Mouse (Mus musculus) layer of hippocampus, postnatal 10 days (tissue): ENCODE results near the gene Gm28035. TPM values are rescaled to one million over a fixed set of nuclear protein-coding genes. Genes with fewer than 3 reads are reported as not detected.

Experiments used
- DNase-seq, 2 experiments: peaks; one replicate each; pipeline ENCODE4 v3.0.0; 2021; ENCODE audit warnings: low spot score in 2 of 2
- long read RNA-seq: library from polyadenylated mRNA; stranded (forward); transcript quantifications from one replicate; pipeline ENCODE4 v2.0.0, GENCODE M21; 2023
- total RNA-seq, 2 experiments: library from RNA; stranded (reverse); gene quantifications; 2 replicates each; pipeline ENCODE4 v1.2.3; 2021

Gene Gm28035
- 1 to 10 TPM; 5.8 to 7.2 TPM for total RNA-seq
- long read RNA-seq, partial matches to known transcripts, result 0 of 4 reads
- long read RNA-seq, other reads (novel, unspliced or antisense), result 4 of 4 reads

DNA sequence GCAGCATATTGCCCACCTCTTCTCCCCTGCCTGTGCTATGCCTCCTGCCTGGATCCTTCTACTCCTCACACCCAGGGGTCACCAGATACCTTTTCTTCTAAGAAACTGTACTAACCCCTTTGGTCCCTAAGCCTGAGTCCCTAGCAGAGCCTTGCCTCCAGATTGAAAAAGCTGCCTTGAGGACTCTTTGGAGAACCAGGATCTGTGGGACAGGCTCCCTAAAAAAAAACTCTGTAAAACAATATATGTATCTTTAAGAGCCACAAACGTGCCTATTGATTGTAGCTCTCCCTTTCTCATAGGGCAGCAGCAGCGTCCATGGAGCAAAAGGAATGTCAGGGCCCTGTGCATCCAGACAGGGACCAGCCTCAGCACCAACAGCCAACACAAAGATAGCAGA lies at the start of gene Gm28035:
Gene Gm28035, plus strand, starts transcription at position 301 of the 400 bp plus-strand sequence.
- DNase-seq, result no peak

- no peak for DNase-seq
Measured at GRCm38 (mm10) chr2:30191790-30192580, 48.4 kb upstream of the Gm28035 start.

DNA sequence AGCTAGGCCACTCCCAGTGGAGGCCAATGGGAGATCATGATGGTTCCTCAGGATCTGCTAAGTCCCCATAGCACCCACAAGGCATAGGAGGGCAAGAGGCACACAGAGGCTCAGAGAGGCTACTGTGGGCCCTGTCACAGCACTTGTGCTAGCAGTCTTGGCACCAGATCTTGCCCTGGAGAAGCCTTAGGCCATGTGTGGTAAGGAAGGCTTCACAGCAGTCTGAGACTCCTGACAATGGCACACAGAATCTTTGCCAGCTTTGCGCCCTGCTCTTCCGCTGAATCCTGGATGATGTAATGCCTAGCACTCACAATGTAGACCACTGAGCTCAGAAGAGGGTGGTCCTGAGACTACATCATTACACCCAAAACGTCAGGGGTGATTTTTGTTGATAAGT lies 45.7 kb upstream of the Gm28035 start:
- no peak for DNase-seq

- no peak for DNase-seq
Measured at GRCm38 (mm10) chr2:30198021-30198420, 42.3 kb upstream of the Gm28035 start.

GRCm38 (mm10) chr2:30199984-30200383 lies 40.4 kb upstream of the Gm28035 start:
- no peak for DNase-seq

GRCm38 (mm10) chr2:30200388-30200925 lies 39.9 kb upstream of the Gm28035 start:
- DNase-seq, result no peak

- peak in 1 of 2 experiments; percentile 31 for DNase-seq
Measured at GRCm38 (mm10) chr2:30203439-30203838, 36.9 kb upstream of the Gm28035 start.

- DNase-seq, result no peak
Measured at GRCm38 (mm10) chr2:30205255-30205628, 35.1 kb upstream of the Gm28035 start.

GRCm38 (mm10) chr2:30205629-30206357 lies 34.6 kb upstream of the Gm28035 start, which contains the start of gene Kyat1:
Gene Kyat1, minus strand, starts transcription at chr2:30205847.
- DNase-seq, result peak; percentile 89 to 90

GRCm38 (mm10) chr2:30207401-30207800 lies 33.0 kb upstream of the Gm28035 start:
- DNase-seq, result no peak

DNA sequence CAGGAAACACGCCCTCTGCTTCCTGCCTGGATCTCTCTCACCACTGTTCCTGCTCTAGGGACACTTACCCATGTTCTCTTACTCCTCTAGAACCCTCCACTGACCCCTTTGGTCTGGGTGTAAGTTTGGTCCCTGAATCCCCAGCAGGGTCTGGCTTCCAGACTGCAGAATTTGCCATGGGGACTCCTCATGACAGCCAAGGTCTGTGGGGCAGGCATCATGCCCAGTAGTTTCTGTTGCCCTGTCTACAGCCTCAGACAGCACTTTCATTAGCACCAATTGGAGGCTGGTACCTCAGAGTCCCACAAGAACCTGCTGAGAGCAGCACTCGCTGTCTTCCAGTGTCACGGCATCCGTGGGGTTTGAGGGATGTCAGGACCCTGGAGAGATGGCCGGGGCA lies 32.5 kb upstream of the Gm28035 start:
- DNase-seq, result no peak

- DNase-seq, result no peak
Measured at GRCm38 (mm10) chr2:30211408-30212168, 28.8 kb upstream of the Gm28035 start.

DNA sequence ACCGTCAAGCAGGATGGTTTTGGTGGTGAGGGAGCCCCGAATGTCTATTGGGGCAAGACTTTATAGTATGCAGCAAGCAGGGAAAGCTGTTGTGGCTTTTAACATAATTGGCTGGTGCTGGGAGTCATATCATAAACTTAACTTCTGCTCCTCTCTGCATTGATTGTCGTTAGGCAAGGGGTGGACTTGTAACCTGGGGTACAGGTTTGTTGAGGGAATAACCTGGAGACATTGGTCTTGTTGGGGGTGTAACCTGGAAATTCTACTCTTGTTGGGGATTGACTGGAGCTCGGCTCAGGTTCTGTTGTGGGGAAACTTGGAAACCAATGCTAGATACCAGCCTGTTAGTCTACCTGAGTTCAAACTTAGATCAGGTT lies 28.2 kb upstream of the Gm28035 start:
- DNase-seq, result no peak

DNA sequence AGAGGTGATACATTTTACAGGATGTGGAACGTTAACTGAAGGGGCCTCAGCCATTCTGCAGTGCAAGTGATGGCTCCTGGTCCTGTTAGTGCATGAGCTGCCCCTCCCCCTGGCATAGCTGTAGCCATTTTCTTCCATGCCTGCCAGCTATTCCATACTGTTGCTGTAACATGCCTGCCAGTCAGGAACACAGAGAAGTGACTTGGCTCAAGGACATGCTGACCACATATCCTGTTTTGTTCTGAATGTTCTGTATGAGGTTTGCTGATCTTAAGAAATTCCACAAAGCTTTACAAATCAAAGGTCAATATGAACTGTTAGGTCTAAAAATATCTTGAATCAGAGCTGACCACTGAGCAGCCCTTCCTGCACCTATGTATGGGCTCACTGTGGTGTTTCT lies 27.4 kb upstream of the Gm28035 start:
- DNase-seq, result no peak

DNA sequence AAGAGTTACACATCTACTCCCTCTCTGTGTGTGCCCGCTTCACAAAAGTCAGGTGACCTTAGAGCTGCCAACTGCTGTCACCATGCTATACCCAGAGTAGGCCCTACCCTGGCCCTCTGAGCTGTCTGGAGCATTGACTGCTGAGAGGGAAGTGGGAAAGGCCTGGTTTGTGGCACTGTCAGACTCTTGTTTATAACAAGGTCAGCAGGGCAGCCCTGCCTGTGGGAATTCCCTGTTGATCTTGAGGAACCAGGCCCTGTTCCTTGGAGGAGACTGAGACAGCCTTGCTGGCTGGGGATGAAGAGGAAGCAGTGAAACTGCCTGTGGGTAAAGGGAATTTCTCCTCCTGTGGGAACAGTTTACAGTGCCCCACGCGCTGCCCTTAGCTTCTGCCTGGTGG lies 25.6 kb upstream of the Gm28035 start:
- DNase-seq, result no peak

- DNase-seq, result no peak
Measured at GRCm38 (mm10) chr2:30215493-30215892, 24.9 kb upstream of the Gm28035 start.

DNA sequence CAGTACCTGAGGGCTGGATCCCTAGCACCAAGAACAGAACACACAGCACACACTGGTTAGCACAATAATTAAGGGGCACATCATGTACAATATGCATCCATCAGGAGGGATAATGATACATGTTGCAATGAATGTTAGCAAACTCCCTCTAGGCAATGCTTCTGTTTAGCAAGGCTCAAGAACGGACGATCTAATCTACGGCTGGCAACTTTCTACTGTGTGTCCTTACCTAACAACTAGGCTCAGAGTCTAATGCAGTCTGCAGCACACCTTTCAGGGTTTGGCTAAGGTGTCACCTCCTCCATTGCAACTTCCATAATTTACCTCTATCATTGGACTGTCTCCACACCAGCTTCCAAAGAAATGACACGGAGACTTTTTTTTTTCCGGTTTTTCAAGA lies 24.1 kb upstream of the Gm28035 start:
- no peak for DNase-seq

GRCm38 (mm10) chr2:30235593-30235992 lies 4.8 kb upstream of the Gm28035 start:
- DNase-seq, result no peak

GRCm38 (mm10) chr2:30236426-30237198 lies 3.8 kb upstream of the Gm28035 start:
- DNase-seq, result no peak

DNA sequence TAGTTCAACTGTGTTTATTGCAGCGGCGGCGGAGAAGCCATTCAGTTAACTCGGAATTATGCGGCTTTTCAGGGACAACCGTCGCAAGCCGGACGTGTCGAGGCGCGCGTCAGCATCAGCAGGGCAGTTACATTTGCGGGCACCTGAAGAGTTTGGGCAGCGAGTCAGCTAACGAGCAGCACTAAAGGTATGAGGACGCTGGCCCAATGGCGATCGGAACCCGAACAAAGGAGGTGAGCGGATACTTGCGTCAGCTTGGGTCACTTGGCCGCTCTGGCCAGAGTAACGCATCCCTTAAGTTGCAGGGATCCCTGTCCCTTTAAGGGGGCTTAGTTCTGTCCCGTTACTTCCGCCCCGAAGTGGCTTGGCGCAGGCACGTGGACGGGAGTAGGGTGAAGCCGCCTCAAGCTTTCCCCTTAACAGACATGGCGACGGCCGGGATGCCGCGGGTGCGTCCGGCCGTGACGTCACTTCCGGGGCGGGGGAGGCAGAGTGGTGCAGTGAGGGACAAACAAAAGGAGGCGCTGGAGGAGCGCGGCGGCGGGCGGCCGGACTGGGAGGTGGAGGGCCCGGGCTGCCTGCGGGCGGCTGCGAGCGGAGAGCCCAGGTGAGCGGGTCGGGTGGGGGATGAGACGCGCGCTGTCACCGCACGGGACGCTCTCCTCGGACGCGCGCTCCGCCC lies 3.0 kb upstream of the Gm28035 start, which contains the start of gene Lrrc8a:
Gene Lrrc8a, plus strand, starts transcription at position 517 of the 682 bp plus-strand sequence.
- DNase-seq, result peak; percentile 100
